8 mouse cellular contexts compared by ENCODE assay signal in the genomic region with DNA sequence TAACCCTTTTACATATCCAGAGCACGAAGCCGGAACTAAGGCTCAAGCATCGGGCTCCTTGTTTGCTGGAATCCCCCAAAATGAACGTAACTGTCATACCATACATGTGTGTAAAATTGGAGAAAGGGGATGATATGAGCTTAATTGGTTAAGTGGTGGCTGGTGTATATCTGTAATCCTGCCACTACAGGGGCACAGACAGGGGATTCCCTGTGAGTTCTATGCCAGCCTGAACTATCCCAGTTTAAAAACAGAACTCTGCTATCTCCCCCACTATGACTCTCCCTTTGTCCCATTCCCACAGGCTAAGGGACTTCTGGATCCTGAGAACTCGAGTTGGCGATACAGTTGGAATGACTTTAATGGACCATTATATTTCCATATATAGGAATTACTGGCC.
DNase-seq lines count a peak whose midpoint lies in the region; ATAC-seq and TF ChIP-seq lines count a peak whose summit lies in the region.

No protein-coding gene starts in this region.

- H3K9me3 ChIP-seq in embryonic facial prominence, embryonic 13.5 days = no peaks in the 10 kb centered on the region
- no peaks in the 10 kb centered on the region for H3K9me3 ChIP-seq in midbrain, embryonic 16.5 days (replicated peaks; ENCODE audit: control insufficient read depth, low read length, poor library complexity, severe bottlenecking)

- no peak for TF ChIP-seq CTCF in layer of hippocampus, adult 2 months (conservative IDR thresholded peaks at IDR 0.05)

- H3K9ac ChIP-seq in embryonic facial prominence, embryonic 13.5 days = 0 out of 2 replicates have a peak overlapping the region, but pooled peaks have one; percentile 40
- no peak overlapping the region; the same call in 1 of the 2 replicates for H3K9ac ChIP-seq in midbrain, embryonic 16.5 days (ENCODE audit: low read depth, low read length)

- WGBS in embryonic facial prominence, embryonic 13.5 days = 33% methylated on average over 6 of the region's 6 CpGs
- WGBS in midbrain, embryonic 16.5 days = 36% methylated on average over 6 of the region's 6 CpGs

- peak overlapping the region; percentile 53 for H3K4me3 ChIP-seq in layer of hippocampus, adult 2 months
- H3K4me3 ChIP-seq in embryonic facial prominence, embryonic 13.5 days = peak overlapping the region; percentile 33
- H3K4me3 ChIP-seq in midbrain, embryonic 16.5 days (ENCODE audit: low read depth, low read length) = peak overlapping the region; percentile 29

- peak overlapping the region; percentile 51 for H3K4me2 ChIP-seq in embryonic facial prominence, embryonic 13.5 days
- peak overlapping the region; percentile 49 for H3K4me2 ChIP-seq in midbrain, embryonic 16.5 days (ENCODE audit: low read length)

- peak overlapping the region; percentile 77 for H3K27ac ChIP-seq in layer of hippocampus, adult 2 months
- H3K27ac ChIP-seq in embryonic facial prominence, embryonic 13.5 days = no peak overlapping the region
- H3K27ac ChIP-seq in midbrain, embryonic 16.5 days (ENCODE audit: low read length) = peak overlapping the region; percentile 74

- peaks cover 11% of the 10 kb centered on the region; the same call in 1 of the 2 replicates for H3K27me3 ChIP-seq in embryonic facial prominence, embryonic 13.5 days
- H3K27me3 ChIP-seq in midbrain, embryonic 16.5 days (ENCODE audit: control insufficient read depth, insufficient read depth, low read depth, low read length) = no peaks in the 10 kb centered on the region

- no peaks in the 10 kb centered on the region for H3K4me1 ChIP-seq in embryonic facial prominence, embryonic 13.5 days
- peaks cover 4% of the 10 kb centered on the region; the same call in 1 of the 2 replicates for H3K4me1 ChIP-seq in midbrain, embryonic 16.5 days (ENCODE audit: control insufficient read depth, insufficient read depth, low read length)

- no peak for DNase-seq in layer of hippocampus, adult 2 months (ENCODE audit: low spot score in 2 of 2)
- no peak for DNase-seq in layer of hippocampus, postnatal 36 days
- no peak for DNase-seq in yolk sac, embryonic 10.5 days (ENCODE audit: low spot score)
- DNase-seq in urinary bladder, postnatal 25 days (ENCODE audit: low spot score) = no peak
- no peak for DNase-seq in c-Kit-positive CD71-positive TER-119-positive erythroid progenitor cells, embryonic 14.5 days (ENCODE audit: low spot score)

- ATAC-seq in embryonic facial prominence, embryonic 13.5 days (ENCODE audit: insufficient number of reproducible peaks, insufficient read depth, low FRiP score, low TSS enrichment, low read depth) = no peak
- ATAC-seq in inflammation-experienced regulatory T-cells, adult 6 months = peak; percentile 36
- ATAC-seq in midbrain, embryonic 16.5 days = peak; percentile 61

- no peaks in the 10 kb centered on the region for H3K36me3 ChIP-seq in embryonic facial prominence, embryonic 13.5 days
- H3K36me3 ChIP-seq in midbrain, embryonic 16.5 days (ENCODE audit: control insufficient read depth, insufficient read depth, low read length) = no peaks in the 10 kb centered on the region
